Mouse (Mus musculus): ENCODE data around the gene Letm1.
A peak's percentile ranks its signal among the peaks of the same experiment; 100 is the strongest.

The Letm1 gene

DNA sequence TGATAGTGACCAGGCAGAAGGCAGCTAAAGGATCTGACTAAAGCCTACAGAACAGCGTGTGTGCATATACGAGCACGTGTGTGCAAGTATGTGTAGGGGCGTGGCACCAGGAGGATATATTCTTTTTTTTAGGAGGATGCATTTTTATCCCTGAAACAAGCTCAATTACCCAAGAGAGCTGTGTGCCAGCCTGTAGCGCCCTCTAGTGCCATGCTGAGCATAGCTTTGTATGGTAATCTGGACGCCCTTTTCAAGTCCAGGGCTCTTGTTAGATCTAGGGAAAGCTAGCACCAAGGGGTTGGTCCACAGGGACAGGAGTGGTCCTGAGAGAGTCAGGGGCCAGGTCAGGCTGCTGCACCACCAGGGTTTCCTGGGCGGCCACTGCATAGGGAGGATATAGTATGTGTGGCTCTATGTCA lies 44.7 kb downstream of the Letm1 start:
- peak; percentile 74 to 83 for DNase-seq

DNA sequence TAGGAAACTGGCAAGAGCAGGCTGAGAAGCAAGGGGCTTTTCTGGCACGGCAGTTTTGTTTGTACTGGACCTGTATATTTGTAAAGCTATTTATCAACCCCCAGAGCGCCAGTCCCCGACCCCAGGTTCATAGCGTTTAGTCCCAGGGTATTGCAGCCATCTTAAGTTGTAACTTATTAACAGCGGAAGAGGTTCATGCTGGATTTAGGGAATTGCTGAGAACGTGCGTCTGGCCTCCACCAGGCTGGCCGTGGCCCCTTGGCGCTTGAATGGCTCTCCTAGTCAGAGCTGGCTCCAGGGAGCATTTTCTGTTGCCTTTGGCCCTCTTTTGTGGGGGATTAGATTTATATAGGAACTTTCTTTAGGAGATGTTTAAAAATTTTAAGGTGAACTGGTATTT lies 46.4 kb downstream of the Letm1 start:
- DNase-seq = no peak

DNA sequence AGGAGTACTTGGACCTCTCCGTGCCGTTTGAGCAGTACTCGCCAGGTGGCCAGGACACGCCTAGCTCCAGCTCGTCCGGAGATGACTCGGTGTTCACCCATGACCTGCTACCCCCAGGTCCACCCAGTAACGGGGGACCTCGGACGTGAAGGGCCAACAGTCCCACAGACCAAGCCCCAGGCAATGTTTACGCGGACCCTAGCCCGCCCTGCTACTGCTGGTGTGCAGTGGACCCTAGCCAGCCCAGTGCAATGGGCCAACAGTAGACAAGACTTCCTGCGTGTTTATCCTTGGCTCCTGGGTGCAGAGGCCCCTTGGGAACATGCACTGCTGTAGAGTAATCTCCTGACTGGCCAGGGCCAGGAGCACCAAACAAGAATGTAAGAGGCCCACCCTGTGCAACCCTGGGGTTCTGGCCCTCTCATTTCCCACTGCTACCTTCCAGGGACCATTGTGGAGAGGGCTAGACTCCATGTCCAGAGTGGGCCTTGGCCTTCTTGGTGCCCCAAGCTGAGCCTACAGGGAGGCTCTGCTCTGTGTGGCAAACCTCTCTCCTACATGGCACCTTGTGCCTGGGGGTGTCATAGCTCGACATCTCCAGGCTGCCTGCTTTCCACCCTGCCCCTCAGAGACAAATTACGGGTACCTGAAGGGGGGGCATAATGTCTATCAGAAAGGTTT lies 47.1 kb downstream of the Letm1 start:
- DNase-seq = peak in 1 of 2 experiments; percentile 25

DNA sequence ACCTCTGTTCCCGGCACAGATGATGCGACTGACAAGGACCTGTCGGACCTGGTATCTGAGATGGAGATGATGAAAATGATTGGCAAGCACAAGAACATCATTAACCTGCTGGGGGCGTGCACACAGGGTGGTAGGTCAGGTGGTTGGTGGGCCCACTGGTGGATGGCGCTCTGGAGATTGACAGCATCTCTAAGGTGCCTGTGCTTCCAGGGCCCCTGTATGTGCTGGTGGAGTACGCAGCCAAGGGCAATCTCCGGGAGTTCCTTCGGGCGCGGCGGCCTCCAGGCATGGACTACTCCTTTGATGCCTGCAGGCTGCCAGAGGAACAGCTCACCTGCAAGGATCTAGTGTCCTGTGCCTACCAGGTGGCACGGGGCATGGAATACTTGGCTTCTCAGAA lies 48.8 kb downstream of the Letm1 start:
- DNase-seq = no peak

DNA sequence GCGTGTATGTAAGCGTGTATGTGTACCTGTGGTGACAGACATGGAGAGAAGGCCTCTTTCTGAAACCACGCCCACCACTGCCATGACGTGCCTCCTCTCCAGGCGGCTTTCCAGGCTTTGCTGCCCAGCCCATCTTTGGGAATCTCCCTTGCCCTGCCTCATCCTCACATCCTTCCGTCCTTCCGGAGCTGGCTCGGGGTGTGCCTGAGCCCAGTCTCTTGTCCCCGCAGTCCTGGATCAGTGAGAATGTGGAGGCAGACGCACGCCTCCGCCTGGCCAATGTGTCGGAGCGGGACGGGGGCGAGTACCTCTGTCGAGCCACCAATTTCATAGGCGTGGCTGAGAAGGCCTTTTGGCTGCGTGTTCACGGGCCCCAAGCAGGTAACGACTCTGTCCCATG lies 51.6 kb downstream of the Letm1 start:
- DNase-seq = peak in 1 of 2 experiments; percentile 37

DNA sequence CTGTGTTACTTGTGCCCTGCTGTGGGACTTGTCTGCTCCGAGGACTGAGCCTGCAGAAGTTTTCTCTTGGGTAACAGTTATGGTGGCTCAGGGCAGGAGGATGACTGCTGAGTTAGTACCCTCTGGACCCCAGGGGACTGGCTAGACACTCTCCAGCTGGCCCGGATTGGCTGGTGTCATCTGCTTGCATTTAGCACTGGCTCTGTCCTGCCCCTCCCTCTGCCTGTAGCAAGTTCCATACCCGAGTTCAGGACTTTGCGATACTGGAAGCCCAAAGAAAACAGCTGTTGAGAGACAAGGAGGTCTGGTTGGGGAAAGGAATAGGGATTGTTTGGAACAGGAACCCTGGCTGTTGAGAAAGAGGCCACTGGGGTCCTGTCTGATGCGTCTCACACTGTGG lies 52.1 kb downstream of the Letm1 start:
- DNase-seq = peak in 1 of 2 experiments; percentile 80

DNA sequence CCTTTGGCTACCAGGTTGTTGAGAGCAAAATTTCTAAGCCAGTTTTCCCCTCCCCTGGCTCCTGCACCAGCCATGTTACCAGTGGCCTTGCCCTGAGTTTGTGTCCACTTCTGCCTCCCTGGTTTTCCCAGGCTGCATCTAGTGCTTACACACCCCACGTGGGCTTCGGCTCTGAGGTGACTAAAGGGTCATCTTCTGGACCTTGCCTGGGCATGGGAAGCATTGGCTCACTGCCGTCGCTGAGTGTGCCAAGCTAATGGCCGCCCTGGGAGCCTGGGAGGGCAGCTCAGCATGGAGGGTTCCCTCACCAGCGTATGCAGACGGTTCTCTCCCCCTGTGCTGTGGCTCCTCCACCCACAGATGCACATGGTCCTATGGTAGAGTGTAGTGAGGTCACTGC lies 53.8 kb downstream of the Letm1 start:
- peak in 1 of 2 experiments; percentile 33 for DNase-seq

DNA sequence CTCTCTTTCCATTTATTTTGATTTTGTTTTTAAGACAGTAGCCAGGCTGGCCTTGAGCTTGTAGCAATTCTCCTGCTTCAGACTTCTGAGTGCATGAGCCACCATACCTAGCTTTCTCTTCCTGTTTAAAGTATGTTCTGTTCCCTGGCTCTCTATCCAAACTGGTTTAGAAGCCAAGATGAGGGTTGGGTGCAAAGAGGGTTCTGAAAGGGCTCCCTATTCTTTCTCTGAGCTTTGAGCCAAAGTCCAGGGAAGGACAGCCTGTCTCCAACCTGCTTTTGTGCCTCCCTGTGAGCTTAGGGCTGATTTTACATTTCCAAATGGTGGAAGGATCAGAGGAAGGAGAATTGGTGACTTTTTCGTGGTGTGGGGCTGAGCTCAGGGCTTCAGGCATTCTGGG lies 55.7 kb downstream of the Letm1 start:
- DNase-seq = no peak

DNA sequence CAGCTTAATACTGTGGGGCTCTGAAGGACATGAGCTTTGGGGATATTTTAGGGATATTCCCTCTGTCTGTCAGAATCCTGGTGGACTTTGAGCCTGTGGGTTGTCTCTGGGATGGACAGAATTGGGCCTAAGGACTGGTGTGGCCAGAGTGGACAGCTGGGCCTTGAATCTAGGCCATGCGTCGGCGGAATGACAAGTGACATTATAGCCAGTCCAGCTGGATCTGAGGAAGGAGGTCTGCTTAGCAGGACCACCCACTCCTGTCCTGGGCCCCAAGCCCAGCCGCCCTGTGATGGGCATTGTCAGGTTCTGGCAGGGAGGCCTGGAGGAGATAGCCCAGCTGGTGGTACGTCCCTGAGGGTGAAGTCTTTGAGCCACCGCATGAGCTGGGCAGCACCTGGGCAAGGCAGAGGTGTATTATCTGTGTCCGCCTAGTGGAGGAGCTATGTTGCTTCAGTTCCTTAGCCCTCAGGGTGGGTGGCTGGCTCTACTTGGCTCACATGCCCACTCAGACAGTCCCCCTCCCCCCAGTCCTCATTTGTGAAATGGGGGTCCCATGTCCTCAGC lies 56.5 kb downstream of the Letm1 start:
- peak; percentile 66 to 90 for DNase-seq

DNA sequence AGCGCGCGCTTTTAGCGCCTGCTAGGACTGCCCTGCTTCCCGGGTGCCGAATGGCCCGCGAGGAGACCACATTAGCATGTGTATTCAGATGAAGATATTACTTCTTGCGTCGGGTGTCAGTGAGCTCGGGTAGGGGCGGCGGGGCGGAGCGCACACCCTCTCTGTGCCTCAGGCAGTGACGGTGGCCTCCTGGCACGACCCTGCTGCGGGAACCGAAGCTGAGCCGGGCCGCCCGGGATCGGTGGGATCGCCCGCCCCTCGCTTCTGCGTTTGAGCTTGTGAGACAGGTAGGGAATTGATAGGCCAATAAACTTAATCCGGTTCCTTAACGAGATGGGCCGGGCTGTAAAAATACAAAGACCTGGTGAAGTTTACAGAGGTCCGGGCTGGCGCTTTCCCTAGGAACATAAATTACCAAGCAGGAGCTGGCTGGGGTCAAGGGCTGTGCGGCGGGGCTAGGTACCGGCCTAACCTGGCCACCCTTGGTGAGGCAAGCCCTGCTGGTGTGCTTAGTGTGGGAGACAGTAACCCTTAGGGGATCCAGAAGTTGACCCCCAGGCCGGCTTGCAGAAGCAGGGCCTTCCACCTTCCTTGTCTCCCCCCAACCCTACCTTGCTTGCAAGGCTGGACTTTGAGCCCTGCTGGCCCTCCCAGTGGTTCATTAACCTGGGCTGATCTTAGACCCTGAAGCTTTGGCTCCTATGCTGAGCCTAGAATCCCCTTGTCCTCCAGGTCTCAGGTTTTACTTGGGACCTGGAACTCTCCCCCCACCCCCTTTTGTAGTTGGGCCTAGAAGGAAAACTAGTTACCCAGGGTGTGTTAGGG lies 58.8 kb downstream of the Letm1 start:
- DNase-seq = peak in 1 of 2 experiments; percentile 48

DNA sequence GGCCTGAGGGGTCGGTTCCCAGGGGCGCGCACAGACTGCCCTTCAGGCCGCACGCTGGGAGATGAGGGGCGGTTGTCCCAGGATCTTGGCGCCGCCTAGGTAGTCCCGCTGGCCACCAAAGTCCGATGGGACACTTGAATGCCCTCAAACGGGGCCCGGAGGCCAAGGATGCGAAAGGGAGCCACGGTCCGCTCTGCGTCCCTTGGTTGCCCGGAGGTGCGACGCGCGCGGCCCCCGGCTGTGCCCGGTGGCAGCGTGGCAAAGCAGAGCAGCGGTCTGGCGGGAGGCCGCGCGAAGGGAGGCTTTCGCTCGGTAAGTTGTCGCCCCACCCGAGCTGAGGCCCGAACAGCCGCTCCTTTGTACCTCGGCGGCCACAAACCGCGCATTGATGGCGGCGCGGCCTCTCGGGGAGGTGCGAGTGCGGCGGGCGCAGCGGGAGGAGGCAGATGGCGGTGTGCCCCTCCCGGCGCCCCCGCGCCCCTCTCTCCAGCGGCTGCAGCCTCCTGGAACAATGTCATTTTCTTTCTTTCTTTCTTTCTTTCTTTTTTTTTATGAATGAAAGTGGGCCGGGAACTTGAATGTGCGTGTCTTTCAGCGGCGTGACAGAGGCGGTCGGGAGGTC lies 59.5 kb downstream of the Letm1 start:
- DNase-seq = peak; percentile 56 to 59

DNA sequence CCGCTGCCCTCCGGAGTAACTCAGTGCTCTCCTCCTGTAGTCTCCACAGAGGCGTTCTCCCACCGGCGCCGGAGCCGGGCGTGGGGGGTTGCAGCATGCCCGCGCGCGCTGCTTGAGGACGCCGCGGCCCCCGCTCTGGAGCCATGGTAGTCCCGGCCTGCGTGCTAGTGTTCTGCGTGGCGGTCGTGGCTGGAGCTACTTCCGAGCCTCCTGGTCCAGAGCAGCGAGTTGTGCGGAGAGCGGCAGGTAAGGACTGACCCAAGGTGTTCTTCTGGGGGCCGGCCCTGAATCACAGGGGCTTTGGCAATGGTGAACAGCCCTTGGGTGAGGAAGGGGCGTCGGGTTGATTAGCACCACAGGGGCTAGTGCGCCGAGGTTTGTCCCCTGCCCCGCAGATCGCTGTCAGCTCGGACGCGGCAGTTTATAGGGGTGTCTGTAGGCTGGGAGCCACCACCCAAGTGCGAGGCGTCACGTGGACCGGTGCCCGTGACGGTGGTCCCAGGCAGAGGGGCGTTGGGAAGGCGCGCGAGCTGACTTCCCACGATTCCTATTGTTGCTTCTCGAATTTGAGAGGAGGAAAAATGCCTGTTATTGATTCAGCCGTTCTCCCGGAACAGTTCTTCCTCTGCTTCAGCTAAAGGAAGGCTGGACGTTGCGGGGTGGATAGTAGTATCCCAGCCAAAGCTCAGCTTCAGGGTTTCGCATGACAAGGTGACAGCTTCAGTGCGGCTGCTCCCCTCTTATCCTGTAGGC lies 60.2 kb downstream of the Letm1 start:
- DNase-seq = peak in 1 of 2 experiments; percentile 34

DNA sequence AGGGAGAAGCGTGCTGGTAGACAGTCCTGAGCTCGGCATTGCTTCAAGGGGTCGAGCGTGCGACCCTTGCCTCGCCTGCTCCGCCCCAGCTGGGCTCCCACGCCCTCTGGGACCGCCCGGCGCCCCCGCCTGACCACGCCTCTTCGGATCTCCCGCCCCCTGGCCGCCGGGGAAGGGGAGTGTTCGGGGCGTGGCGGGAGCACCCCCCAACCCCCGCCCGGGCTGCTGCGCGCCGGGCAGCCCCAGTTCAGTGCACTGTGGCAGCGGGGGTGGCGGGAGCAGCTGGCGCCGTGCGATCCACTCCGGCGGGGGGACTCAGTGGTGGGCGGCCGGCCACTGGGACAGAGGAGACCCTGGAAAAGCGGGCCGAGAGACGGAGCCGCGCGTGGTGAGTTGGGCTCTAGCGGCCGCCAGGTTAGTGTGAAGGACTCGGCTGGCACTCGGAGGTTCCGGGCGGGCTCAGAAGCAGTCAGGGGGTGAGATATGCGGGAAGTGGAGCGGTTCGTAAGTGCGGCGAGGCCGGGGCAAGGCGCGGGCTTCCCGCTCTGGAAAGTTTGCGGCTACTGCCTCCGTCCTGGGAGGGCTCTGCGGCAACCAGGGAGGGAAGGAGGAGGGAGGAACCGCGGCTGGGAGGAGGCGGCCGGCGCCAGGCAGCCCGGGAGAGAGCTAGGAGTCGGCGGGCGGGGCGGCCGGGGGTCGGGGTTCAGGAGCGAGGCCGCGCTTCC lies 60.9 kb downstream of the Letm1 start, which contains the start of gene Fgfr3:
Gene Fgfr3, plus strand, starts transcription at position 134 of the 725 bp plus-strand sequence.
- peak; percentile 87 to 93 for DNase-seq

DNA sequence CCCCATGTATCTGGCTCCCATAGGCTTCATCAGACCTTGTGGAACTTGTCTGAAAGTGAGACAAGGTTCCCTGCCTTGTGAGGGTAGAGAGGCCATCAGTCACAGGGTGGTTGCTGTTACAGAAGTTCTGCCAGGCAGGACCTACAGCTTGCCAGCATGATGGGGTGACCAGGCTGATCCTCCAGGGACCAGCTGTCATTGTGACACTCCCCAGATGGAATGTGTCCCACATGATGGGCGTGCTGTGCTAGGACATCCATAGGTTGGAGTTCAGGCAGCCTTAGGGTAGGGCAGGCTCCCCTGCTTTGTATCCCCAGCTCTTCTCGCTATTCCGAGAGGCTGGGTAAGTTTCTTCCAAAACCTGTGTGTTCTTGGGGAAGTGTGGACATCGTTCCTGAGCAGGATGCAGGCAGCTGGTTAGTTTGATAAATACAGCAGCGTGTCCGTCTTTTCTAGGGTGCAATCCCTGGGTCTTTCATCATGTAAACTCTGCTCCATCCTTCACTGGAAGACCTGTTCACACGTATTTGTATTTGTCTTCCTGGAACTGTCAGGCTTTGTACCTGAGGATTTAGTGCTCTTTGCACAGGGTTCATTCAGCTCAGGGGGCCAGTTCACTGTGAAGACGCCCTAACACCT lies 61.6 kb downstream of the Letm1 start:
- DNase-seq = peak; percentile 18 to 56

DNA sequence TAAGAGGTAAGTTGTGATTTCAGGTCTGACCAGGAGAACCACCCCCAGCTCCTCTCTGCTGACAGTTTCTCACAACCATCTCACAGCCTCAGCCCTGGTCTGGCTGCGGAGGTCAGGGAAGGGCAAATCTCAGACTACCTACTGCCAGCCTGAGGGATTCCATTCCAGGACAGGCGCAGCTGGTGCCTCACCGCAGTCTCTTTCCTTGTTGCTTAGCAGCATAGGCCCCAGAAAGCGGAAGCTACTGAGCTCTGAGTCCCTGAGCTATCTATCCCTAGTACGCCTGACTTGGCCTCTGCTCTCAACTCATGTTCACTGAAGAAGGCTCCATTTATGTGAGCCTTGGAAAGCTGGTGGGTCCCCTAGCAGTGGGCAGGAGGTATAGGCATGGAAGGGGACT lies 64.2 kb downstream of the Letm1 start:
- no peak for DNase-seq

DNA sequence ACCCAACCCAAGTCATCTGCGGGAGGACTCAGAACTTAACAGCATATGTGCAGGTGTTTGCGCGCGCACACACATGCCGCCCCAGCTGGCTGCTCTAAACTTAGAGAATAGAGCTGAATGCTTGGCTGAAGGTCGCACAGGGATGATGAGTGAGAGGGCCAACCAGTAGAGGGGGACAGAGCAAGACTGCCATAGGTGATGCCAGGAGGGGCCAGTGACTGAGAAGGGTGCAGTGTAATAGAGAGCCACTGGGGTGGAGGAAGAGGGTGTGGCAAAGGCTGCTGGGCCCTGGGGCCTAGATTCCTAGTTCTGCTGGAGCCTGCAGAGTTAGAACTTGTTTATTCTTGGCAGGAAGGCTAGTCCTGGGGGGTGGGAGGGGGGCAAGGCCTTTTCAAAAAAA lies 66.2 kb downstream of the Letm1 start:
- DNase-seq = peak; percentile 39 to 60

DNA sequence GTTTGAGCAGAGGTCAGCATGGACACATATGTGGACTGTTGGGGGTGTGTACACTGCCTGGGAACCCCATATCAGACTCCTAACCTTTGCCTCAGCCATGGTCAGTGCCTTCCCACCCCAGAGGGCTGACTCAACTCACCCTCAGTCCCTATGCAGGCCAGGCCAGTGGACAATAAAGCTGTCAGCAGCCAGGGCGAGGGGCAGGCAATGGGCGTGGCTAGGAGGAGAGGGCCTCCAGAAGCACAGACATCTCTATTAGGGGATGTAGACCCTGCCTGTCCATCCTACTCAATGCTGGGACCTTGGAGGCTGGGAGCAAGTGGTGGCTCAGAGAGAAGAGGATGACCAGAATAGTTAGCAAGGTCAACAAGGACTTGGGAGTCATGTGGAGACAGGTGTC lies 67.4 kb downstream of the Letm1 start:
- no peak for DNase-seq

DNA sequence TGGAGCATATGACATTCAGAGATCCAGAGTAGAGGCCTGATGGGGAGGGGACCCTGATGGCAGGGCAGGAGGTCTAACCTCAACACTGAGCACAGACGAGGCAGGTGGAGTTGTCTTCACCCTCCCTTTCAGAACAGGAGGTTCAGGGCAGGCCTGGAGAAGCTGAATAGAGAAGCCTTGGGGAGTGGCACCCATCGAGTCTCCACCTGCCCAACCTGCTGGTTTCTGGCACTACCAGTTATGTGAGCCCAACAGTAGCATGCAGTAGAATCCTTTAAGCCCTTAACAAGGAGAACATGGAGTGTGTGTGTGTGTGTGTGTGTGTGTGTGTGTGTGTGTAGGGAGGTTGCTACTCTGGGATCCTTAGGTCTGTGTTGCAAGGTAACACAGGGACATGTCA lies 70.1 kb downstream of the Letm1 start:
- DNase-seq = no peak

DNA sequence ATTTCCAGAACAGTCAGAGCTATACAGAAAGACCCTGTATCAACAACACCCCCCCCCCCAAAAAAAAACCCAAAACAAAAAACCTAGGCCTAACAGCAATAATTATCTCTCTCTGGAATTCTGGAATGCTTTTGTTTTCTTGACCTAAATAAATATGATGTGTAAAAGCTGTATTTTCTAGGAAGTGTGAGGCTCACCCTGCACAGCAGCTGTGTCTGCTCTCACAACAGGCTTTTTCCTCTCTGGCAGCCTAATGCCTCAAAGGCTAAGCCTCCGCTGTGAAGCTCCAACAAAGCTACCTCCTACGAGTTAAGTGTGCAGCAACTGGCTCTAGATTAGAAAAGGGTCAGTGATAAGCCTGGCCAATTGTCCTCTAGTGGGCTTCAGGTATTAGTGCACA lies 73.6 kb downstream of the Letm1 start:
- DNase-seq = peak; percentile 50 to 78

DNA sequence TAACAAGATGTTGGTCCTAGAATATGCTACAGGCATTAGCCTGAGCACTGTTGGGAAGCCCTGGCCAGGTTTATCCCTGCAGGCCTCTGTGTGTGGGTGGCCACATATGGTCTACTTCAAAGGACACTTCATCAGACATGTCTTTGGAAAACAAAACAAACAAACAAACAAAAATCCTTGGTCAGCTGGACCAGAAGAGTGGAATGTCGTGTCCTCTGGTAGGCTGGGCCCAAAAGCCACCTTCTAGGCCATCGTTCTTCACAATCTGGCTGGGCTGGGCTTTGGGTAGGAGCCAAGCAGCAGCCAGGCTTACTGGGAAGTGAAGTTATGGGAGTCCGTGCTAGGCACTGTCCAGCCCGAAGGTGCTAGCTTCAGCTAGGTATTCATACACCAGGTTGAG lies 75.5 kb downstream of the Letm1 start:
- DNase-seq = peak; percentile 64 to 87

DNA sequence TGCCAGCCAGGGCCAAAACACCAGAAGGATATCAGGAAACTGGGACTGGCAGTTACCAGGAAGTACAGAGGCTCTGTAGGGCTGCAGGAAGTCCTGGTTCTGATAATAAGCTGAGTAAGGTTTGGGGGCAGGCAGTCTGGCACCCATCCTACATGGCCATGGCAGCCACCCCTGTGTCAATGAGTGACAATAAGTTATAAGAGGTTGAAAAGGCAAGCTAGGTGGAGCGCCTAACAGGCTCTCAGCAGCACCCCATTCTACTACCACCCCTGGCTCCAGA lies 76.3 kb downstream of the Letm1 start:
- DNase-seq = no peak
